Mouse (Mus musculus): ENCODE data around the gene Arhgap27. TPM values are rescaled to one million over a fixed set of nuclear protein-coding genes. Genes with fewer than 3 reads are reported as not detected.

Gene Arhgap27
- total and polyA plus RNA-seq, 3 experiments: 11.8 to 30.9 (median 26.1) TPM

DNA sequence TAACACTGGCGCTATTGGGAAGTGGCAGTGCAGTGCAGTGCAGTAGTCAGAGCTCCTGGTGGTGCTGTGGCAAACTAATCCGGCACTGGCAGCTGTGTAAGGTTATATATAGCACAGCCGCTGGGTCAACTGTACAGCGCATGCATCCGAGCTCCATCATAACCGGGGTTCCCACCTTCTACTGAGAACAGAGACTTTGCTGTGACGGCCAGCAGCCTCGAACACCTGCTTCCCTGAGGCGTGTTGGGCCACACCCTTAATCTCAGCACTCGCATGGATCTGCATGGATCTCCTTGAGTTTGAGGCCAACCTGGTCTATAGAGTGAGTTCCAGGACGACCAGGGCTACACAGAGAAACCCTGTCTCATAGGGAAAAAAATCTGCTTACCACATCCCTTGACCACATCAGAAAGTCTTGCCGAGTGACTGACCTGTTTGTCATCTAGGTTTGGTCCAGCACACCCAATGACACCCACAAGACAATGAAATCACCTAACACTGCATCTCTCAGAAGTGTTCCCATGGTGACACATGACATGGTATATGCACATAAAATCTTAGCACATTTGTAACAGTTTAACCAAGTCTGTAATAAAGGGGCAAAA is 12.7 kb downstream of the Arhgap27 start:
- in situ Hi-C loops (cut with MboI; ENCODE audit: low pct_ligation_motif_present, low pct_unique_long_range_greater_than_20kb, low sequenced_read_pairs): no loop called here

DNA sequence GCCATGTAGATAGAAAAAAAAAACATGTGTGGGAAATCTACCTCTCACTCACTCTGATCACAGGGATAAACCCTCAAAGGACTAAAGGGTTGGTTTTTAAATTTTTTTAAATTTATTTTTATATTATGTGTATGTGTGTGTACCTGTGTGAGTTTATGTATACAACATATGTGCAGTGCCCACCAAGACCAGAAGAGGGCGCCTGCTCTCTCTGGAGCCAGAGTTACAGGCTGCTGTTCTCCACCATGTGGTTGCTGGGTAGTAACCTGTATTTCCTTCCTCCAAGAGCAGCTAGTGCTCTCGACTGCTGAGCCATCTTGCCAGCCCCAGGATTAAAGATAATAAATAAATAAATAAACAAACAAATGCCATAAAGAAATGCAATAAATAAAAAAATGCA is 13.8 kb downstream of the Arhgap27 start:
- no peak overlapping the region for H3K9ac ChIP-seq (ENCODE audit: insufficient read depth, low read depth)
- H3K36me3 ChIP-seq (replicated peaks in 1 of 2; ENCODE audit: control insufficient read depth in 1 of 2, insufficient read depth in 1 of 2, low read length in 1 of 2): peaks cover 23 to 40% of the 10 kb centered on the region in 2 experiments
- H3K4me3 ChIP-seq (replicated peaks in 1 of 3; ENCODE audit: low read depth in 2 of 3, low read length in 2 of 3, poor library complexity in 1 of 3): no peak overlapping the region
- no peaks in the 10 kb centered on the region for H3K27me3 ChIP-seq (replicated peaks)
- no peak overlapping the region for H3K4me2 ChIP-seq (ENCODE audit: insufficient read depth, low read depth, poor library complexity, severe bottlenecking)
- no peaks in the 10 kb centered on the region for H3K79me2 ChIP-seq (replicated peaks; ENCODE audit: control insufficient read depth, extremely low read depth, insufficient read depth, poor library complexity, severe bottlenecking)
- TF ChIP-seq CTCF (conservative IDR thresholded peaks at IDR 0.05 in 1 of 2, IDR thresholded peaks at IDR 0.05 in 1 of 2; ENCODE audit: low read depth in 2 of 2, low read length in 2 of 2) (peak; percentile 24 to 53; a peak in 2 of 4 replicates), E2F4 (IDR thresholded peaks at IDR 0.05; ENCODE audit: insufficient replicate concordance, low read depth, low read length) (no peak)
- H3K4me1 ChIP-seq (ENCODE audit: control insufficient read depth in 1 of 2, insufficient read depth in 2 of 2): peaks cover 21 to 51% of the 10 kb centered on the region in 2 experiments
- H3K27ac ChIP-seq (ENCODE audit: insufficient read depth, low read depth): no peak overlapping the region
- peaks cover 36% of the 10 kb centered on the region for H3K9me3 ChIP-seq (replicated peaks; ENCODE audit: low read length)
- DNase-seq (ENCODE audit: extremely low read depth): no peak
- dilution Hi-C loops (cut with MboI; ENCODE audit: extremely low pct_ligation_motif_present, extremely low pct_unique_long_range_greater_than_20kb, low sequenced_read_pairs) (no loop called here), in situ Hi-C loops (cut with MboI; ENCODE audit: low pct_ligation_motif_present, low pct_unique_long_range_greater_than_20kb, low sequenced_read_pairs) (no loop called here)

More for the DNA sequence above, 12.7 kb downstream of the Arhgap27 start:
- Histone ChIP-seq H3K4me3 (replicated peaks in 1 of 3; ENCODE audit: low read depth in 2 of 3, low read length in 2 of 3, poor library complexity in 1 of 3) (no peak overlapping the region), H3K4me1 (ENCODE audit: control insufficient read depth in 1 of 2, insufficient read depth in 2 of 2) (peaks cover 14 to 54% of the 10 kb centered on the region in 2 experiments), H3K9me3 (replicated peaks; ENCODE audit: low read length) (peaks cover 36% of the 10 kb centered on the region), H3K27me3 (replicated peaks) (no peaks in the 10 kb centered on the region), H3K79me2 (replicated peaks; ENCODE audit: control insufficient read depth, extremely low read depth, insufficient read depth, poor library complexity, severe bottlenecking) (no peaks in the 10 kb centered on the region), H3K4me2 (ENCODE audit: insufficient read depth, low read depth, poor library complexity, severe bottlenecking) (no peak overlapping the region), H3K36me3 (replicated peaks in 1 of 2; ENCODE audit: control insufficient read depth in 1 of 2, insufficient read depth in 1 of 2, low read length in 1 of 2) (peaks cover 23 to 40% of the 10 kb centered on the region in 2 experiments), H3K27ac (ENCODE audit: insufficient read depth, low read depth) (no peak overlapping the region), H3K9ac (ENCODE audit: insufficient read depth, low read depth) (no peak overlapping the region)
- dilution Hi-C loops (cut with MboI; ENCODE audit: extremely low pct_ligation_motif_present, extremely low pct_unique_long_range_greater_than_20kb, low sequenced_read_pairs): no loop called here
- no peak for DNase-seq (ENCODE audit: extremely low read depth)
- TF ChIP-seq POLR2AphosphoS2 (IDR thresholded peaks at IDR 0.05; ENCODE audit: low read depth, low read length) (0 out of 2 replicates have a peak, but pooled peaks have one; percentile 30), TCF12 (IDR thresholded peaks at IDR 0.05; ENCODE audit: low read depth, low read length) (no peak), MAZ (IDR thresholded peaks at IDR 0.05; ENCODE audit: low read depth, low read length) (no peak), NELFE (IDR thresholded peaks at IDR 0.05; ENCODE audit: low read depth, low read length) (no peak), ZMIZ1 (IDR thresholded peaks at IDR 0.05; ENCODE audit: low read depth, low read length) (no peak), RAD21 (IDR thresholded peaks at IDR 0.05; ENCODE audit: low read depth, low read length) (no peak), RCOR1 (conservative IDR thresholded peaks at IDR 0.05; ENCODE audit: low read depth, low read length) (no peak), JUN (IDR thresholded peaks at IDR 0.05; ENCODE audit: insufficient read depth, low read depth, low read length) (no peak), ETS1 (conservative IDR thresholded peaks at IDR 0.05; ENCODE audit: low read depth, low read length) (no peak), ZC3H11A (IDR thresholded peaks at IDR 0.05; ENCODE audit: low read depth, low read length) (no peak), MXI1 (IDR thresholded peaks at IDR 0.05; ENCODE audit: low read depth, low read length) (no peak), ELF1 (IDR thresholded peaks at IDR 0.05; ENCODE audit: low read depth, low read length) (no peak), NRF1 (IDR thresholded peaks at IDR 0.05; ENCODE audit: low read depth, low read length) (no peak), GABPA (IDR thresholded peaks at IDR 0.05; ENCODE audit: insufficient replicate concordance, low read depth, low read length) (no peak), CHD1 (IDR thresholded peaks at IDR 0.05; ENCODE audit: low read depth, low read length) (no peak), JUND (conservative IDR thresholded peaks at IDR 0.05; ENCODE audit: low read depth, low read length) (no peak), POLR2A (IDR thresholded peaks at IDR 0.05; ENCODE audit: low read depth, low read length) (no peak), MEF2A (IDR thresholded peaks at IDR 0.05; ENCODE audit: borderline replicate concordance, low read depth, low read length) (peak; percentile 43; the same call in 1 of the 2 replicates), IRF4 (IDR thresholded peaks at IDR 0.05; ENCODE audit: low read depth, low read length) (no peak), USF1 (IDR thresholded peaks at IDR 0.05; ENCODE audit: low read depth, low read length) (no peak), EP300 (IDR thresholded peaks at IDR 0.05; ENCODE audit: low read length) (peak; percentile 37; the same call in 1 of the 2 replicates), CTCF (conservative IDR thresholded peaks at IDR 0.05 in 1 of 2, IDR thresholded peaks at IDR 0.05 in 1 of 2; ENCODE audit: low read depth in 2 of 2, low read length in 2 of 2) (no peak), ZNF384 (IDR thresholded peaks at IDR 0.05; ENCODE audit: low read depth, low read length) (no peak), BHLHE40 (IDR thresholded peaks at IDR 0.05; ENCODE audit: low read depth, low read length) (peak; percentile 32; the same call in 1 of the 2 replicates), KAT2A (IDR thresholded peaks at IDR 0.05; ENCODE audit: insufficient replicate concordance, low read length) (no peak), MAX (IDR thresholded peaks at IDR 0.05; ENCODE audit: low read length) (no peak), ZKSCAN1 (IDR thresholded peaks at IDR 0.05; ENCODE audit: borderline replicate concordance, low read depth, low read length) (no peak)
